Mouse (Mus musculus) embryonic fibroblast, embryonic 13.5 days (primary cell): Measurements from ENCODE around the gene Cd96. TPM values are rescaled to one million over a fixed set of nuclear protein-coding genes. Genes with fewer than 3 reads are reported as not detected.

ENCODE experiments used
- H3K27ac ChIP-seq: 2 replicates; pipeline ENCODE4 v1.5.1; 2012; ENCODE audit warnings: low read length, control low read depth, inconsistent platforms; ENCODE audit not compliant: insufficient read depth
- H3K4me1 ChIP-seq: 2 replicates; pipeline ENCODE4 v1.6.1; 2011; ENCODE audit warnings: low read length; ENCODE audit not compliant: control insufficient read depth, insufficient read depth
- H3K4me3 ChIP-seq: 2 replicates; pipeline ENCODE4 v1.5.1; 2011; ENCODE audit warnings: mild to moderate bottlenecking, control low read depth, low read length; ENCODE audit not compliant: insufficient read depth
- CTCF ChIP-seq: IDR thresholded peaks from 2 replicates; pipeline ENCODE4 v1.5.1; 2011; ENCODE audit warnings: mild to moderate bottlenecking, control low read depth, low read length, moderate library complexity, borderline replicate concordance; ENCODE audit not compliant: insufficient read depth
- POLR2A ChIP-seq: IDR thresholded peaks from 2 replicates; pipeline ENCODE4 v1.6.1; 2011; ENCODE audit warnings: low read depth, mild to moderate bottlenecking, control low read depth, low read length, moderate library complexity
- polyA plus RNA-seq: library from polyadenylated mRNA; stranded (reverse); fragments of >200 nt; gene quantifications from 2 replicates; pipeline ENCODE4 v1.2.4, GENCODE M21; 2011; ENCODE audit warnings: low read depth; ENCODE audit not compliant: missing spikeins, insufficient read length

Gene Cd96
- polyA plus RNA-seq, 1 experiment: 0.32 TPM

DNA sequence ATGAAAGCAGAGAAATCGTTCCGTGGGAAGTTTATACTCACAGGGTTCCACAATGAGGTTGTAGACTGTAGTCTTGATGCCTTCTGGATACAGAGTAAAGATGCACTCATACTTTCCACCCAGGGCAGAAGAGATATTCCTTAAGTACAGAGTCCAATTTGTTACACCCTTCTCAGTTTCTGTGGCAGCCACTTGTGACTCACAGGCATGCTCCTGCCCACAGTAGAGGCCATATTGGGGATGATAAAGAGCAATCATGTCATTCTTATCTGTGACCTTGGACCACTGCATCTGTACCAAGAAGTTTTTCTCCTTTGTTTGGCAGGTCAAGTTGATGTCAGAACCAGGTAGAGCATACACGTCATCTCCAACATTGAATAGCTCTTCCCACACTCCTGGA is 2.4 kb downstream of the Cd96 start:
- no peak overlapping the region for H3K4me3 ChIP-seq
- TF ChIP-seq CTCF: no peak
- no peak for TF ChIP-seq POLR2A

GRCm38 (mm10) chr16:46114727-46115126 is 5.3 kb downstream of the Cd96 start:
- Histone ChIP-seq H3K4me1 (peaks cover 3% of the 10 kb centered on the region), H3K27ac (no peak overlapping the region), H3K4me3 (no peak overlapping the region)
- no peak for TF ChIP-seq POLR2A
- TF ChIP-seq CTCF: no peak

More for the DNA sequence above, 2.4 kb downstream of the Cd96 start:
- Histone ChIP-seq H3K4me1 (peaks cover 3% of the 10 kb centered on the region), H3K27ac (no peak overlapping the region)

DNA sequence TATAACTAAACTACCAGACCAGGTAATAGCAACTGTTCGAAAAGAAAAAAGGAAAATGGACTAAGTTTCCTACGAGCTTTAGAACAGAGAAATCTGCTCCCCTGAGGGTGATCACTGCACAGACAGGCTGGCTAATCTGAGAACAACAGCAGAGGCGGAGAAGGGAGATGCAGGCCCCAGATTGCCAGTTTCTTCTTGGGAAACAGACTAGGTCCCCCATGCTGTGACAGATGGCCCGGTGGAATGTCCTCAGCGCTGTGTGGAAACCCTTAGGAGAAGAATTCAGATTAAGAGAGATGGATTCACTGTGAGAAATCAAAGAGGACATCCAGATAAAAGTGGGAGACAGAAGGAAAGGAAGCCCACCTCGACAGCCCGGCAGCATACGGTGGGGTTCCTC is 10.5 kb downstream of the Cd96 start:
- H3K4me1 ChIP-seq: peaks cover 3% of the 10 kb centered on the region
- H3K4me3 ChIP-seq: no peak overlapping the region
- TF ChIP-seq CTCF (no peak), POLR2A (no peak)
- H3K27ac ChIP-seq: no peak overlapping the region

DNA sequence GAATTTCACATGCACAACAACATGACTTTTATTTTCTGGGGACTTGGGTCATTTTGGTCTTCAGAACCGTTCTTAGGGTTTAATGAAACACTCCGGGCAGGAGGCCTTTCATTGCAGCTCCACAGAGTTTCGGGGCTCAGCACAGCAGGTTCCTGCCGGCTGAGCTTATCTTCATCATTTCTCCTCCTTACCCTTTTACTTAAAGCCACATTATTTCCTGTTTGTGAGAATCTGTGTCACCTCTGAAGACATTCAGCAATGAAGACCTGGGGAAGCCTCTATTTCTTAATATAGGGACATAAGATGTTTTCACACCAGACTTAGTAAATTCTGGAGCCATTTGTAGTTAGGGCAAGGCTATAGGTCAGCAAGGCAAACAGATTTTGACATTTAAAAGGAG is 12.6 kb downstream of the Cd96 start:
- TF ChIP-seq POLR2A (no peak), CTCF (no peak)

DNA sequence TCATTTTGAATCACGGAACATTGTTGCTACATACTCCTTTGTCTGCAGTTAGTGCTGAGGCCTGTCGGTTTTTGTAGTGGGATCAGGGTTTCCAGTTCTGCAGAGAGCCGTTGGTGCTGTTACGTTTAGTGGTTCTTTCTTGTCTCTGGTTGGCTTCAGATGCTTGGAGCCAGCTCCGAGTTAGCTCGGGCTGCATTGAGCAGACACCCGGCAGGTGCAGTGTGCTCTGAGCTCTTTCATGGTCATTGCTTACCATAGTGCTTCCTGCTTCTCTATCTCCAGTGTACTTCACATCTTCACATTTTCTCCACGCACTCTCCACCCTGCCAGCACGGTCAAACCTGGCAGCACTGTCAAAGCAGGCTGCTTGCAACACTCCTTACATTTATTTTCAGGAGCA is 15.6 kb downstream of the Cd96 start:
- no peak overlapping the region for H3K4me3 ChIP-seq
- H3K27ac ChIP-seq: no peak overlapping the region
- no peak for TF ChIP-seq CTCF
- TF ChIP-seq POLR2A: no peak
- H3K4me1 ChIP-seq: no peaks in the 10 kb centered on the region

More for the DNA sequence above, 12.6 kb downstream of the Cd96 start:
- Histone ChIP-seq H3K4me3 (no peak overlapping the region), H3K27ac (no peak overlapping the region), H3K4me1 (no peaks in the 10 kb centered on the region)

DNA sequence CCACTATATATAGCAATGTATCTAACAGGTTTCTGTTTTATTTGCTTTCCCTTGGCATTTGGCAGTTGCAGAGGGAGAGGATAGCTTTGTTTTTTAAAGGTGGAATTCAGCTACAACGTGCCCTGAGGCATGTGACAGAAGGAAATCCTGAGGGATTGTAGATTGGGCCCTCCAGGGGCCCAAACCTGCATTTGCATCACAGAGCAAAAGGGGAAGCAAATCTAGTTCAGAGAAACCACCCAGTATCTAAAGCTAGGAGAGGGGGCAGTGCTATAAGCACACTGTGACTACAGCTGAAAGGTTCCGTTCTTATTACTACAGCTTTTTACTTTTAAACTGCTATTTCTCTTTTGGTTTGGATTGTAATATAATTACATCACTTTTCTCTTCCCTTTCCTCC is 18.3 kb downstream of the Cd96 start:
- TF ChIP-seq CTCF: no peak
- no peak for TF ChIP-seq POLR2A
- H3K4me3 ChIP-seq: no peak overlapping the region
- no peak overlapping the region for H3K27ac ChIP-seq
- peaks cover 2% of the 10 kb centered on the region; the same call in 1 of the 2 replicates for H3K4me1 ChIP-seq

DNA sequence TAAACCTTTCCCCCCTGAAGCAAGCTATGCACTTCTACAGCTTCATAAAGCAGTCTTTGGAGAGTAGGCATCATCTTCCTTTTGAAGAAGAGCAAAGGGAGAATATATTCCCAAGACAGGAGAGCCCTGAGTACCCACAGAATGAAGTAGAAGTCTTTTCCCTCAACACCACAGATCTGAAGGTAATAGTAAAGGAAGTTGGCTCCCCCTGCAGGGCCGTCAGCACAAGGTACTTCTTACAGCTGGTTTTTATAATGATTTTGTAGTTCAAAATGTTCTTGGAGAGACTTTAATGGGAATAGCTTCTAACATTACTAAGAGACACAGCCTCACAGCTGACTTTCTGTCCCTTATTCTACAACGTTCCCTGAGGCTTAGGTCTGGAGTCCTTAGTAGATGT is 19.8 kb downstream of the Cd96 start:
- no peak for TF ChIP-seq POLR2A
- TF ChIP-seq CTCF: no peak
- Histone ChIP-seq H3K4me1 (peaks cover 3% of the 10 kb centered on the region), H3K27ac (no peak overlapping the region), H3K4me3 (no peak overlapping the region)

- Histone ChIP-seq H3K4me1 (peaks cover 10% of the 10 kb centered on the region), H3K27ac (no peak overlapping the region), H3K4me3 (no peak overlapping the region)
- no peak for TF ChIP-seq POLR2A
These were observed 22.6 kb downstream of the Cd96 start for GRCm38 (mm10) chr16:46097421-46097820.

GRCm38 (mm10) chr16:46094478-46094877 is 25.6 kb downstream of the Cd96 start:
- no peak for TF ChIP-seq POLR2A
- TF ChIP-seq CTCF: no peak
- Histone ChIP-seq H3K4me3 (no peak overlapping the region), H3K27ac (peak overlapping the region; percentile 93), H3K4me1 (peaks cover 10% of the 10 kb centered on the region)

DNA sequence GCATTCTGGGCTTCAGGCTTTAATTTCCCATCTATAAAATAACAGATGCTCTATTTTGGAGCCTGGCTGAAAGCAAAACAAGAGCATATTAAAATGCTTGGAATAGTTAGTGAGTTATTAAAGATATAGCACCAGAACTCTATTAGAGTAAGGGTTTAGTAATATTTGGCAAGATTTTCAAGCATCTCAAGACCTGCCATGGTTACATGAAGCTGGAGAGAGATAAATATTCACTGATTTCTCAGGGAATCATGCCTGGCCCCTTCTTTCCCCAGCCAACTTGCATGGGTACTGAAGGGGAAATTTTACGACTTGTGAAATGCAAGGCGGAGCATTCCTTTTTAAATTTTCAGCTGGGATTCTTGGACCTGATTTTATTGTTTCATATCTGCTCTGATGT is 27.1 kb downstream of the Cd96 start:
- Histone ChIP-seq H3K4me1 (peaks cover 10% of the 10 kb centered on the region), H3K27ac (no peak overlapping the region; the same call in 1 of the 2 replicates), H3K4me3 (no peak overlapping the region)
- TF ChIP-seq POLR2A: no peak
- no peak for TF ChIP-seq CTCF

DNA sequence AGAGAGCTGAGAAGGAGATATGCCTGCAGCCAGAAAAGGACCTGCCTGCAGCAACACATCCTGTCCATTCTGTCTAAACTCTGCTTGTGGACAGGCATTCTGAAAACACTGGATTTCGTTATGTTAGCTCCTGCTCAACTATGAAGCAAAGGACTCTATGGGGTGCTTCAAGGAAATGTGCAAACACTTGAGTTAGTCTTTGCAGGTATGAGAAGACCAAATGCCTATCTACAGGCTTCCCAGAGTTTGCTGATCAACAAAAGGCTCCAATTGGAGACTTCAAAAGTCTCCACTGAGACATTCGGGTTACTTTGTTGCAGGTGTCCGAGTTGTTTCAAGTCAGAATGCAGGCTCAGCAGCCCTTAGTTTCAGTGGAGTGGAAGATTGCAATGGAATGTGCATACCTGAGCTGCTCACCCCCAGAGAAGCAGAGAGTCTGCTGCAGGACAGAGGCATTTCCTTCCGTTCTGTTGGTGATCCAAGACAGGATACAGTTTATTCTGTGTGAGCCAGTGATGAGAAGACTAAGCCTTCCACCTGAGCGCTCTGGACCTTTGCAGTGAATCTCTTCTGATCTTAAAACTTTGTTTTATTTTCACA is 33.1 kb downstream of the Cd96 start:
- no peak overlapping the region for H3K4me3 ChIP-seq
- H3K27ac ChIP-seq: no peak overlapping the region
- TF ChIP-seq POLR2A: no peak
- no peak for TF ChIP-seq CTCF
- H3K4me1 ChIP-seq: no peaks in the 10 kb centered on the region
